8 mouse cellular contexts compared by ENCODE assay signal in genomic region chr12:8698895-8699294, GRCm38 (mm10). TPM values are rescaled to one million over a fixed set of nuclear protein-coding genes. Genes with fewer than 3 reads are reported as not detected.
A peak's percentile ranks its signal among the peaks of the same experiment; 100 is the strongest.
DNase-seq lines count a peak whose midpoint lies in the region; ATAC-seq and TF ChIP-seq lines count a peak whose summit lies in the region.
"Had no signal": no experiment of that assay in that cellular context is flagged by ENCODE, and none has a peak within 500 bp of the region (broad histone marks: within the 10 kb centered on the region; RNA-seq: fewer than 3 reads in every experiment).

No protein-coding gene starts in this region.

- WGBS in bone marrow, adult 2 months = 52% methylated on average over 2 of the region's 2 CpGs
- WGBS in neural tube, embryonic 14.5 days = 63% methylated on average over 2 of the region's 2 CpGs

- ATAC-seq in neural tube, embryonic 14.5 days (ENCODE audit: low read depth) = 0 out of 2 replicates have a peak, but pooled peaks have one; percentile 60

- H3K9ac ChIP-seq in ES-Bruce4 (ENCODE audit: low read depth, poor library complexity, severe bottlenecking) = no peak overlapping the region
- no peak overlapping the region for H3K9ac ChIP-seq in neural tube, embryonic 14.5 days (replicated peaks; ENCODE audit: low read depth, low read length)

- no peak overlapping the region for H3K4me3 ChIP-seq in layer of hippocampus, adult 2 months
- no peak overlapping the region for H3K4me3 ChIP-seq in ES-Bruce4 (ENCODE audit: low read depth, low read length)
- H3K4me3 ChIP-seq in bone marrow, adult 2 months (replicated peaks; ENCODE audit: control insufficient read depth, low read depth, low read length) = no peak overlapping the region
- H3K4me3 ChIP-seq in neural tube, embryonic 14.5 days (ENCODE audit: low read depth, low read length) = no peak overlapping the region
- H3K4me3 ChIP-seq: myocyte had no signal

- H3K4me2 ChIP-seq in neural tube, embryonic 14.5 days (ENCODE audit: low read depth, low read length) = no peak overlapping the region

- TF ChIP-seq EP300 in ES-Bruce4 (IDR thresholded peaks at IDR 0.05; ENCODE audit: insufficient read depth, low read depth, low read length) = no peak

- H3K4me1 ChIP-seq in ES-Bruce4 (ENCODE audit: control insufficient read depth, insufficient read depth, low read length) = no peaks in the 10 kb centered on the region
- no peaks in the 10 kb centered on the region for H3K4me1 ChIP-seq in bone marrow, adult 2 months (ENCODE audit: control insufficient read depth, insufficient read depth, low read length)
- no peaks in the 10 kb centered on the region for H3K4me1 ChIP-seq in neural tube, embryonic 14.5 days (ENCODE audit: control insufficient read depth, insufficient read depth, low read length)

- TF ChIP-seq POLR2A in ES-Bruce4 (IDR thresholded peaks at IDR 0.05; ENCODE audit: insufficient read depth, low read length) = no peak
- TF ChIP-seq POLR2A in bone marrow, adult 2 months (IDR thresholded peaks at IDR 0.05; ENCODE audit: borderline replicate concordance, control insufficient read depth, low read depth, low read length) = no peak

- no peaks in the 10 kb centered on the region for H3K27me3 ChIP-seq in ES-Bruce4 (ENCODE audit: control insufficient read depth, insufficient read depth, low read length, poor library complexity, severe bottlenecking)
- no peaks in the 10 kb centered on the region for H3K27me3 ChIP-seq in neural tube, embryonic 14.5 days (ENCODE audit: control insufficient read depth, insufficient read depth, low read length)

- peak in 1 of 2 experiments; percentile 26 for DNase-seq in layer of hippocampus, adult 2 months (ENCODE audit: low spot score in 2 of 2)
- DNase-seq in layer of hippocampus, adult 8-10 months (ENCODE audit: low spot score in 2 of 2) = no peak
- DNase-seq in fibroblast of lung, adult 2 months (ENCODE audit: low read depth) = peak; percentile 40
- peak; percentile 39 for DNase-seq in liver

- H3K27ac ChIP-seq in layer of hippocampus, adult 2 months = no peak overlapping the region
- H3K27ac ChIP-seq in ES-Bruce4 (ENCODE audit: insufficient read depth, low read length) = no peak overlapping the region
- no peak overlapping the region for H3K27ac ChIP-seq in bone marrow, adult 2 months (ENCODE audit: control insufficient read depth, insufficient read depth, low read depth, low read length, poor library complexity)
- H3K27ac ChIP-seq in neural tube, embryonic 14.5 days (ENCODE audit: low read depth, low read length) = no peak overlapping the region

- TF ChIP-seq CTCF in layer of hippocampus, adult 2 months (conservative IDR thresholded peaks at IDR 0.05) = peak; percentile 91
- TF ChIP-seq CTCF in ES-Bruce4 (IDR thresholded peaks at IDR 0.05; ENCODE audit: low read depth, low read length) = peak; percentile 54
- TF ChIP-seq CTCF in bone marrow, adult 2 months (IDR thresholded peaks at IDR 0.05; ENCODE audit: control insufficient read depth, insufficient read depth, low read length) = peak; percentile 71

- H3K9me3 ChIP-seq in ES-Bruce4 (replicated peaks; ENCODE audit: control insufficient read depth, insufficient read depth, low read length, poor library complexity, severe bottlenecking) = no peaks in the 10 kb centered on the region
- no peaks in the 10 kb centered on the region for H3K9me3 ChIP-seq in neural tube, embryonic 14.5 days (ENCODE audit: control insufficient read depth, low read length)

- H3K36me3 ChIP-seq in ES-Bruce4 (ENCODE audit: control insufficient read depth, insufficient read depth, low read length, poor library complexity, severe bottlenecking) = peaks cover 9% of the 10 kb centered on the region
- peaks cover 6% of the 10 kb centered on the region; the same call in 1 of the 2 replicates for H3K36me3 ChIP-seq in neural tube, embryonic 14.5 days (ENCODE audit: control insufficient read depth, insufficient read depth, low read length)

RNA-seq across cellular contexts. Expression of gene Pum2, which starts 25.0 kb away (rescaled TPM):
- total RNA-seq in layer of hippocampus, adult 2 months (2021) = 100 to 1,000 TPM; 186 to 195 TPM
- 100 to 1,000 TPM; 170 to 200 (median 188) TPM for total RNA-seq in layer of hippocampus, adult 8-10 months (2022)
- 204 and 210 TPM in 2 replicates for polyA plus RNA-seq in ES-Bruce4 (2011; ENCODE audit: insufficient read depth, insufficient read length, low read depth, missing spikeins)
- 26.8 and 34.7 TPM in 2 replicates for polyA plus RNA-seq in bone marrow, adult 2 months (2011; ENCODE audit: insufficient read depth, insufficient read length, low replicate concordance, missing spikeins)
- 62.4 and 68.7 TPM in 2 replicates for polyA plus RNA-seq in neural tube, embryonic 14.5 days (2014; fragmentation: Nextera tagmentation; extraction: Ambion mirVana)

Comparison
In these comparisons a context has a peak if more than half of its experiments do, and no peak if none do; other contexts are left out.
1. DNase-seq: peak in fibroblast of lung, adult 2 months (single experiment) and liver (single experiment); none in layer of hippocampus, adult 8-10 months (0 of 2).
2. Peak in every context shown above with its lines, with median percentiles within 50 percentile points of each other: CTCF ChIP-seq.